Mouse (Mus musculus) embryonic facial prominence, embryonic 11.5 days (tissue): ENCODE measurements around the gene Atad3a. TPM values are rescaled to one million over a fixed set of nuclear protein-coding genes. Genes with fewer than 3 reads are reported as not detected.
A peak's percentile ranks its signal among the peaks of the same experiment; 100 is the strongest.

Experiments
- ATAC-seq: fragments of 200-750 bp; cut with Nextera tagmentation; replicated peaks from 2 replicates; pipeline ENCODE4 v1.8.0; 2017; ENCODE audit warnings: low read depth; ENCODE audit not compliant: insufficient number of reproducible peaks, low FRiP score, low TSS enrichment
- DNase-seq: peaks from one replicate; pipeline ENCODE4 v3.0.0-alpha.2; 2015; ENCODE audit warnings: low spot score
- H3K27ac ChIP-seq: fragments of 300-500 bp; sonication (generic); replicated peaks from 2 replicates; pipeline ENCODE4 v1.5.1; 2014; ENCODE audit warnings: mild to moderate bottlenecking, low read depth, low read length, control low read depth
- H3K27me3 ChIP-seq: fragments of 300-500 bp; sonication (generic); 2 replicates; pipeline ENCODE4 v1.6.1; 2014; ENCODE audit warnings: mild to moderate bottlenecking, low read length, moderate library complexity, mixed read lengths; ENCODE audit not compliant: control insufficient read depth, insufficient read depth
- H3K36me3 ChIP-seq: fragments of 300-500 bp; sonication (generic); replicated peaks from 2 replicates; pipeline ENCODE4 v1.6.1; 2014; ENCODE audit warnings: low read depth, mild to moderate bottlenecking, low read length, moderate library complexity, mixed read lengths; ENCODE audit not compliant: control insufficient read depth, insufficient read depth
- H3K4me1 ChIP-seq: fragments of 300-500 bp; sonication (generic); 2 replicates; pipeline ENCODE4 v1.6.1; 2014; ENCODE audit warnings: low read length, mixed read lengths; ENCODE audit not compliant: control insufficient read depth, insufficient read depth
- H3K4me2 ChIP-seq: fragments of 300-500 bp; sonication (generic); 2 replicates; pipeline ENCODE4 v1.6.1; 2014; ENCODE audit warnings: low read depth, mild to moderate bottlenecking, control low read depth, low read length, moderate library complexity
- H3K4me3 ChIP-seq: fragments of 300-500 bp; sonication (generic); 2 replicates; pipeline ENCODE4 v1.5.1; 2014; ENCODE audit warnings: low read depth, low read length, control low read depth
- H3K9ac ChIP-seq: fragments of 300-500 bp; sonication (generic); replicated peaks from 2 replicates; pipeline ENCODE4 v1.6.1; 2014; ENCODE audit warnings: mild to moderate bottlenecking, control low read depth, low read length
- H3K9me3 ChIP-seq: fragments of 300-500 bp; sonication (generic); replicated peaks from 2 replicates; pipeline ENCODE4 v1.6.1; 2016; ENCODE audit warnings: mild to moderate bottlenecking, low read length, inconsistent platforms, mixed read lengths; ENCODE audit not compliant: control insufficient read depth
- WGBS: fragments of 180-500 bp; shearing (Covaris S2); extraction: QIAGEN DNeasy Blood & Tissue Kit; methylation state at CpG from one replicate; pipeline ENCODE4 v1.1.7; 2014; 5-methylcytosine and 5-hydroxymethylcytosine counted together
- polyA plus RNA-seq: library from polyadenylated mRNA; unstranded; fragments of >200 nt; fragmentation: Nextera tagmentation; extraction: Ambion mirVana; gene quantifications from 2 replicates; pipeline ENCODE4 v1.2.1, GENCODE M21; 2014

The Atad3a gene
- polyA plus RNA-seq, 1 experiment from 2014 or later, result 79.0 TPM

GRCm38 (mm10) chr4:155773335-155774078 is 12.6 kb upstream of the Atad3a start:
- H3K9me3 ChIP-seq, result no peaks in the 10 kb centered on the region
- ATAC-seq (no peak), DNase-seq (no peak)
- H3K27ac ChIP-seq, result no peak overlapping the region
- no peaks in the 10 kb centered on the region; the same call in 1 of the 2 replicates for H3K27me3 ChIP-seq
- no peak overlapping the region; the same call in 1 of the 2 replicates for H3K9ac ChIP-seq
- H3K4me2 ChIP-seq, result peak overlapping the region; percentile 55
- no peaks in the 10 kb centered on the region for H3K36me3 ChIP-seq
- WGBS, result 33% methylated on average over 5 of the region's 5 CpGs
- H3K4me3 ChIP-seq, result peak overlapping the region; percentile 32; the same call in 1 of the 2 replicates
- peaks cover 2% of the 10 kb centered on the region for H3K4me1 ChIP-seq

- no peak overlapping the region for H3K27ac ChIP-seq
- no peak overlapping the region for H3K4me3 ChIP-seq
- ATAC-seq, result no peak
- no peak overlapping the region for H3K4me2 ChIP-seq
- H3K27me3 ChIP-seq, result no peaks in the 10 kb centered on the region; the same call in 1 of the 2 replicates
- WGBS, result 85% methylated on average over 13 of the region's 13 CpGs
- no peak for DNase-seq
- H3K9ac ChIP-seq, result no peak overlapping the region
- H3K36me3 ChIP-seq, result no peaks in the 10 kb centered on the region
- peaks cover 2% of the 10 kb centered on the region for H3K4me1 ChIP-seq
- no peaks in the 10 kb centered on the region for H3K9me3 ChIP-seq
These were observed 11.9 kb upstream of the Atad3a start for GRCm38 (mm10) chr4:155772786-155773185.

- Histone ChIP-seq H3K9me3 (no peaks in the 10 kb centered on the region), H3K4me3 (no peak overlapping the region), H3K36me3 (no peaks in the 10 kb centered on the region), H3K27me3 (no peaks in the 10 kb centered on the region; the same call in 1 of the 2 replicates), H3K27ac (no peak overlapping the region), H3K4me1 (peaks cover 2% of the 10 kb centered on the region), H3K4me2 (no peak overlapping the region), H3K9ac (no peak overlapping the region)
- 87% methylated on average over 2 of the region's 2 CpGs for WGBS
- ATAC-seq, result no peak
- DNase-seq, result no peak
These were observed 10.8 kb upstream of the Atad3a start for GRCm38 (mm10) chr4:155771706-155772105.

GRCm38 (mm10) chr4:155770626-155771025 is 9.7 kb upstream of the Atad3a start:
- no peaks in the 10 kb centered on the region; the same call in 1 of the 2 replicates for H3K27me3 ChIP-seq

GRCm38 (mm10) chr4:155769880-155770512 is 9.1 kb upstream of the Atad3a start:
- ATAC-seq (peak; percentile 80), DNase-seq (peak; percentile 93)
- Histone ChIP-seq H3K9ac (peak overlapping the region; percentile 90), H3K27ac (peak overlapping the region; percentile 52), H3K9me3 (no peaks in the 10 kb centered on the region), H3K4me3 (peak overlapping the region; percentile 43), H3K4me1 (peaks cover 2% of the 10 kb centered on the region), H3K27me3 (no peaks in the 10 kb centered on the region; the same call in 1 of the 2 replicates), H3K4me2 (peak overlapping the region; percentile 77), H3K36me3 (no peaks in the 10 kb centered on the region)
- WGBS, result under 1% methylated on average over 39 of the region's 39 CpGs

More at GRCm38 (mm10) chr4:155770626-155771025, 9.7 kb upstream of the Atad3a start:
- DNase-seq, result no peak
- H3K4me3 ChIP-seq, result peak overlapping the region; percentile 43
- WGBS, result 42% methylated on average over 24 of the region's 24 CpGs
- H3K36me3 ChIP-seq, result no peaks in the 10 kb centered on the region
- peak overlapping the region; percentile 77 for H3K4me2 ChIP-seq
- no peak overlapping the region for H3K27ac ChIP-seq
- peak overlapping the region; percentile 90 for H3K9ac ChIP-seq
- ATAC-seq, result 0 out of 2 replicates have a peak, but pooled peaks have one; percentile 7
- H3K4me1 ChIP-seq, result peaks cover 2% of the 10 kb centered on the region
- H3K9me3 ChIP-seq, result no peaks in the 10 kb centered on the region

- Histone ChIP-seq H3K4me3 (peak overlapping the region; percentile 43), H3K4me2 (peak overlapping the region; percentile 77), H3K9ac (peak overlapping the region; percentile 90), H3K4me1 (peaks cover 2% of the 10 kb centered on the region), H3K9me3 (no peaks in the 10 kb centered on the region), H3K36me3 (no peaks in the 10 kb centered on the region), H3K27me3 (no peaks in the 10 kb centered on the region; the same call in 1 of the 2 replicates), H3K27ac (no peak overlapping the region)
- DNase-seq, result no peak
- no peak for ATAC-seq
- WGBS, result 66% methylated on average over 5 of the region's 5 CpGs
These were observed 8.6 kb upstream of the Atad3a start for GRCm38 (mm10) chr4:155769496-155769879.

GRCm38 (mm10) chr4:155762357-155762756 is 1.5 kb upstream of the Atad3a start:
- H3K9ac ChIP-seq, result no peak overlapping the region

More at GRCm38 (mm10) chr4:155762357-155762756, 1.5 kb upstream of the Atad3a start:
- DNase-seq (no peak), ATAC-seq (no peak)
- Histone ChIP-seq H3K9me3 (no peaks in the 10 kb centered on the region), H3K27me3 (no peaks in the 10 kb centered on the region), H3K4me3 (no peak overlapping the region), H3K36me3 (no peaks in the 10 kb centered on the region; the same call in 1 of the 2 replicates), H3K4me1 (no peaks in the 10 kb centered on the region; the same call in none of the 2 replicates), H3K4me2 (no peak overlapping the region; the same call in 1 of the 2 replicates), H3K27ac (no peak overlapping the region)
- 88% methylated on average over 3 of the region's 3 CpGs for WGBS
